ENCODE assay signal across 8 mouse cellular contexts in genomic region chr9:25251174-25251573, GRCm38 (mm10). TPM values are rescaled to one million over a fixed set of nuclear protein-coding genes. Genes with fewer than 3 reads are reported as not detected.
DNase-seq lines count a peak whose midpoint lies in the region; ATAC-seq and TF ChIP-seq lines count a peak whose summit lies in the region.

No protein-coding gene starts in this region.

- peak overlapping the region; percentile 99 for H3K27ac ChIP-seq in kidney, postnatal 0 days
- peak overlapping the region; percentile 100 for H3K27ac ChIP-seq in embryonic facial prominence, embryonic 12.5 days
- peak overlapping the region; percentile 99 for H3K27ac ChIP-seq in intestine, embryonic 14.5 days (ENCODE audit: low read depth)
- peak overlapping the region; percentile 99; the same call in 1 of the 2 replicates for H3K27ac ChIP-seq in neural tube, embryonic 12.5 days

- no peaks in the 10 kb centered on the region for H3K4me1 ChIP-seq in kidney, postnatal 0 days (replicated peaks; ENCODE audit: insufficient read depth, low read length)
- peaks cover 12% of the 10 kb centered on the region for H3K4me1 ChIP-seq in embryonic facial prominence, embryonic 12.5 days
- H3K4me1 ChIP-seq in intestine, embryonic 14.5 days (replicated peaks; ENCODE audit: control insufficient read depth, insufficient read depth, low read length), result peaks cover 13% of the 10 kb centered on the region; the same call in 1 of the 2 replicates
- H3K4me1 ChIP-seq in neural tube, embryonic 12.5 days, result peaks cover 13% of the 10 kb centered on the region

- 4% methylated on average over 6 of the region's 6 CpGs for WGBS in kidney, postnatal 0 days
- WGBS in embryonic facial prominence, embryonic 12.5 days, result 13% methylated on average over 6 of the region's 6 CpGs
- 5% methylated on average over 6 of the region's 6 CpGs for WGBS in intestine, embryonic 14.5 days
- WGBS in neural tube, embryonic 12.5 days, result 12% methylated on average over 6 of the region's 6 CpGs

- TF ChIP-seq CTCF in kidney, postnatal 0 days (IDR thresholded peaks at IDR 0.05; ENCODE audit: low read depth), result no peak

- no peak for DNase-seq in kidney, postnatal 0 days (ENCODE audit: low spot score)
- no peak for DNase-seq in kidney, postnatal 36 days
- no peak for DNase-seq in intestine, embryonic 14.5 days (ENCODE audit: low spot score)
- DNase-seq in adipocyte (ENCODE audit: low spot score), result no peak
- no peak for DNase-seq in gastrocnemius, adult 18-20 months (ENCODE audit: low spot score)
- DNase-seq in gastrocnemius, postnatal 14 days, result no peak

- peak overlapping the region; percentile 89 for H3K4me3 ChIP-seq in kidney, postnatal 0 days (replicated peaks; ENCODE audit: low read depth, low read length)
- peak overlapping the region; percentile 97 for H3K4me3 ChIP-seq in embryonic facial prominence, embryonic 12.5 days
- H3K4me3 ChIP-seq in intestine, embryonic 14.5 days (ENCODE audit: low read depth, low read length), result peak overlapping the region; percentile 98
- peak overlapping the region; percentile 99 for H3K4me3 ChIP-seq in neural tube, embryonic 12.5 days

- peak overlapping the region; percentile 73 for H3K9ac ChIP-seq in kidney, postnatal 0 days (ENCODE audit: low read depth, low read length)
- peak overlapping the region; percentile 98 for H3K9ac ChIP-seq in embryonic facial prominence, embryonic 12.5 days
- peak overlapping the region; percentile 97 for H3K9ac ChIP-seq in intestine, embryonic 14.5 days (ENCODE audit: low read length)
- peak overlapping the region; percentile 98 for H3K9ac ChIP-seq in neural tube, embryonic 12.5 days

- H3K27me3 ChIP-seq in kidney, postnatal 0 days (ENCODE audit: insufficient read depth, low read length), result no peaks in the 10 kb centered on the region
- no peaks in the 10 kb centered on the region for H3K27me3 ChIP-seq in embryonic facial prominence, embryonic 12.5 days
- no peaks in the 10 kb centered on the region for H3K27me3 ChIP-seq in intestine, embryonic 14.5 days (replicated peaks; ENCODE audit: control insufficient read depth, insufficient read depth, low read length)
- H3K27me3 ChIP-seq in neural tube, embryonic 12.5 days (replicated peaks), result no peaks in the 10 kb centered on the region

- H3K4me2 ChIP-seq in kidney, postnatal 0 days (ENCODE audit: low read length), result peak overlapping the region; percentile 80
- peak overlapping the region; percentile 67 for H3K4me2 ChIP-seq in embryonic facial prominence, embryonic 12.5 days (replicated peaks)
- H3K4me2 ChIP-seq in intestine, embryonic 14.5 days (ENCODE audit: low read length), result peak overlapping the region; percentile 84
- peak overlapping the region; percentile 68 for H3K4me2 ChIP-seq in neural tube, embryonic 12.5 days (replicated peaks)

- H3K36me3 ChIP-seq in kidney, postnatal 0 days (ENCODE audit: insufficient read depth, low read length), result no peaks in the 10 kb centered on the region
- H3K36me3 ChIP-seq in embryonic facial prominence, embryonic 12.5 days, result no peaks in the 10 kb centered on the region
- H3K36me3 ChIP-seq in intestine, embryonic 14.5 days (ENCODE audit: control insufficient read depth, insufficient read depth, low read length), result peaks cover 4% of the 10 kb centered on the region; the same call in 1 of the 2 replicates
- H3K36me3 ChIP-seq in neural tube, embryonic 12.5 days, result no peaks in the 10 kb centered on the region

- no peaks in the 10 kb centered on the region for H3K9me3 ChIP-seq in kidney, postnatal 0 days (replicated peaks; ENCODE audit: low read length)
- H3K9me3 ChIP-seq in embryonic facial prominence, embryonic 12.5 days, result no peaks in the 10 kb centered on the region
- no peaks in the 10 kb centered on the region for H3K9me3 ChIP-seq in intestine, embryonic 14.5 days (ENCODE audit: control insufficient read depth, low read length)
- H3K9me3 ChIP-seq in neural tube, embryonic 12.5 days, result no peaks in the 10 kb centered on the region

- ATAC-seq in kidney, postnatal 0 days (replicated peaks; ENCODE audit: low FRiP score, low read depth), result no peak
- ATAC-seq in embryonic facial prominence, embryonic 12.5 days (ENCODE audit: insufficient number of reproducible peaks, insufficient read depth, low FRiP score, low TSS enrichment), result no peak
- no peak for ATAC-seq in intestine, embryonic 14.5 days (replicated peaks; ENCODE audit: low FRiP score, low TSS enrichment, low read depth)
- ATAC-seq in neural tube, embryonic 12.5 days (ENCODE audit: low FRiP score, low read depth), result no peak; the same call in 1 of the 2 replicates

- intact Hi-C loops in gastrocnemius, postnatal 14 days (cut with DNase I; ENCODE audit: low total_unique reads), result loop anchor here (5.0 kb wide), 1 partner anchor 251 kb away; no protein-coding TSS in a partner anchor

RNA-seq across cellular contexts. Expression of gene Sept7, which starts 1.1 kb away (rescaled TPM):
- 262 and 278 TPM in 2 replicates for polyA plus RNA-seq in kidney, postnatal 0 days (2015; fragmentation: Nextera tagmentation; extraction: Ambion mirVana)
- polyA plus RNA-seq in embryonic facial prominence, embryonic 12.5 days (2016; fragmentation: Nextera tagmentation; extraction: Ambion mirVana), result 287 and 310 TPM in 2 replicates
- polyA plus RNA-seq in intestine, embryonic 14.5 days (2014; fragmentation: Nextera tagmentation; extraction: Ambion mirVana), result 233 and 267 TPM in 2 replicates
- 267 and 307 TPM in 2 replicates for polyA plus RNA-seq in neural tube, embryonic 12.5 days (2016; fragmentation: Nextera tagmentation; extraction: Ambion mirVana)
- 10 to 100 TPM; 62.9 to 78.4 TPM for total RNA-seq in gastrocnemius, adult 18-20 months (2021)
- total RNA-seq in gastrocnemius, postnatal 14 days (2021), result 10 to 100 TPM; 74.8 to 85.8 TPM
